In genomic region chr9:97011454-97012195, GRCm38 (mm10) we compare ENCODE assay signal across 10 mouse cellular contexts. TPM values are rescaled to one million over a fixed set of nuclear protein-coding genes. Genes with fewer than 3 reads are reported as not detected.
DNase-seq lines count a peak whose midpoint lies in the region; ATAC-seq and TF ChIP-seq lines count a peak whose summit lies in the region.
"Had no signal": no experiment of that assay in that cellular context is flagged by ENCODE, and none has a peak within 500 bp of the region (broad histone marks: within the 10 kb centered on the region; RNA-seq: fewer than 3 reads in every experiment).

No protein-coding gene starts in this region.

- no peak overlapping the region for H3K4me3 ChIP-seq in gastrocnemius, adult 2 months
- peak overlapping the region; percentile 68; the same call in 1 of the 2 replicates for H3K4me3 ChIP-seq in hindbrain, embryonic 10.5 days
- H3K4me3 ChIP-seq in midbrain, embryonic 12.5 days, result 0 out of 2 replicates have a peak overlapping the region, but pooled peaks have one; percentile 7
- H3K4me3 ChIP-seq in intestine, postnatal 0 days (ENCODE audit: low read depth, low read length), result no peak overlapping the region
- H3K4me3 ChIP-seq: embryonic facial prominence, embryonic 13.5 days; liver, embryonic 13.5 days had no signal

- H3K9me3 ChIP-seq in hindbrain, embryonic 10.5 days, result peaks cover 5% of the 10 kb centered on the region; the same call in 1 of the 2 replicates
- H3K9me3 ChIP-seq in midbrain, embryonic 12.5 days, result 0 out of 2 replicates have a peak, but pooled peaks cover 8% of the 10 kb centered on the region
- 0 out of 2 replicates have a peak, but pooled peaks cover 8% of the 10 kb centered on the region for H3K9me3 ChIP-seq in intestine, postnatal 0 days (ENCODE audit: control insufficient read depth)
- H3K9me3 ChIP-seq: liver, embryonic 13.5 days had no signal

- WGBS in hindbrain, embryonic 10.5 days, result 54% methylated on average over 15 of the region's 15 CpGs
- 54% methylated on average over 15 of the region's 15 CpGs for WGBS in midbrain, embryonic 12.5 days
- 76% methylated on average over 15 of the region's 15 CpGs for WGBS in intestine, postnatal 0 days

- ATAC-seq in midbrain, embryonic 12.5 days (ENCODE audit: low FRiP score, low read depth), result no peak
- ATAC-seq in intestine, postnatal 0 days, result no peak

- DNase-seq in gastrocnemius, postnatal 25 days, result peak; percentile 22
- no peak for DNase-seq in gastrocnemius, adult 2 months
- DNase-seq in adrenal gland, adult 8-10 months, result peak; percentile 49
- no peak for DNase-seq in hindbrain, embryonic 10.5 days (ENCODE audit: low spot score)
- no peak for DNase-seq in embryo, embryonic 11 days
- no peak for DNase-seq in spleen, postnatal 36 days (ENCODE audit: low spot score in 2 of 2)
- DNase-seq: liver, embryonic 13.5 days had no signal

- TF ChIP-seq CTCF in gastrocnemius, adult 2 months (IDR thresholded peaks at IDR 0.05), result no peak
- no peak for TF ChIP-seq CTCF in intestine, postnatal 0 days (IDR thresholded peaks at IDR 0.05; ENCODE audit: low read depth)

- H3K4me2 ChIP-seq in midbrain, embryonic 12.5 days (replicated peaks), result peak overlapping the region; percentile 71
- no peak overlapping the region for H3K4me2 ChIP-seq in intestine, postnatal 0 days (replicated peaks; ENCODE audit: low read depth)
- H3K4me2 ChIP-seq: embryonic facial prominence, embryonic 13.5 days; liver, embryonic 13.5 days had no signal

- H3K4me1 ChIP-seq in hindbrain, embryonic 10.5 days (replicated peaks), result peaks cover 83% of the 10 kb centered on the region
- H3K4me1 ChIP-seq in midbrain, embryonic 12.5 days, result peaks cover 66% of the 10 kb centered on the region
- H3K4me1 ChIP-seq in intestine, postnatal 0 days (replicated peaks; ENCODE audit: control insufficient read depth, insufficient read depth, low read length), result 0 out of 2 replicates have a peak, but pooled peaks cover 3% of the 10 kb centered on the region
- H3K4me1 ChIP-seq: liver, embryonic 13.5 days had no signal

- peaks cover 66% of the 10 kb centered on the region for H3K36me3 ChIP-seq in hindbrain, embryonic 10.5 days
- peaks cover 21% of the 10 kb centered on the region for H3K36me3 ChIP-seq in midbrain, embryonic 12.5 days
- no peaks in the 10 kb centered on the region for H3K36me3 ChIP-seq in intestine, postnatal 0 days (ENCODE audit: control insufficient read depth, insufficient read depth)
- H3K36me3 ChIP-seq: embryonic facial prominence, embryonic 13.5 days; liver, embryonic 13.5 days had no signal

- no peak overlapping the region for H3K9ac ChIP-seq in midbrain, embryonic 12.5 days (replicated peaks)
- H3K9ac ChIP-seq in intestine, postnatal 0 days (ENCODE audit: low read depth, low read length), result no peak overlapping the region
- H3K9ac ChIP-seq: embryonic facial prominence, embryonic 13.5 days; liver, embryonic 13.5 days had no signal

- H3K27ac ChIP-seq in gastrocnemius, adult 2 months, result no peak overlapping the region
- H3K27ac ChIP-seq in hindbrain, embryonic 10.5 days, result peak overlapping the region; percentile 93
- peak overlapping the region; percentile 81 for H3K27ac ChIP-seq in midbrain, embryonic 12.5 days (replicated peaks)
- H3K27ac ChIP-seq in intestine, postnatal 0 days (ENCODE audit: low read depth, low read length), result no peak overlapping the region
- H3K27ac ChIP-seq: embryonic facial prominence, embryonic 13.5 days; liver, embryonic 13.5 days had no signal

- 0 out of 2 replicates have a peak, but pooled peaks cover 3% of the 10 kb centered on the region for H3K27me3 ChIP-seq in hindbrain, embryonic 10.5 days (ENCODE audit: insufficient read depth, poor library complexity, severe bottlenecking)
- H3K27me3 ChIP-seq in midbrain, embryonic 12.5 days, result no peaks in the 10 kb centered on the region
- H3K27me3 ChIP-seq in intestine, postnatal 0 days (replicated peaks; ENCODE audit: control insufficient read depth, insufficient read depth, low read length), result no peaks in the 10 kb centered on the region

- intact Hi-C loops in gastrocnemius, adult 2 months (cut with DNase I), result no loop called here

RNA-seq across cellular contexts. Expression of gene Spsb4, which starts 7.0 kb away (rescaled TPM):
- 1 to 10 TPM; 2.9 to 4.1 TPM for total RNA-seq in gastrocnemius, postnatal 25 days (2021)
- 1 to 10 TPM in 1 of 2 experiments, under 1 TPM in 1; 0.94 to 2.3 TPM for total RNA-seq in gastrocnemius, adult 2 months (2021)
- total RNA-seq in adrenal gland, adult 8-10 months (2022), result under 1 TPM; 0.74 to 0.98 (median 0.85) TPM
- 159 and 169 TPM in 2 replicates for polyA plus RNA-seq in hindbrain, embryonic 10.5 days (2016; fragmentation: Nextera tagmentation; extraction: Ambion mirVana)
- polyA plus RNA-seq in midbrain, embryonic 12.5 days (2016; fragmentation: Nextera tagmentation; extraction: Ambion mirVana), result 122 and 126 TPM in 2 replicates
- polyA plus RNA-seq in intestine, postnatal 0 days (2015; fragmentation: Nextera tagmentation; extraction: Ambion mirVana), result 23.4 and 25.0 TPM in 2 replicates

Comparison
In these comparisons a context has a peak if more than half of its experiments do, and no peak if none do; other contexts are left out.
1. DNase-seq: peak in gastrocnemius, postnatal 25 days (single experiment) and adrenal gland, adult 8-10 months (single experiment); none in gastrocnemius, adult 2 months (single experiment), hindbrain, embryonic 10.5 days (single experiment), embryo, embryonic 11 days (single experiment) and spleen, postnatal 36 days (0 of 2).
2. H3K27ac ChIP-seq: peak in hindbrain, embryonic 10.5 days (single experiment) and midbrain, embryonic 12.5 days (single experiment); none in gastrocnemius, adult 2 months (single experiment) and intestine, postnatal 0 days (single experiment).
3. H3K4me3 ChIP-seq: peak in hindbrain, embryonic 10.5 days (single experiment) and midbrain, embryonic 12.5 days (single experiment); none in gastrocnemius, adult 2 months (single experiment) and intestine, postnatal 0 days (single experiment).